Mouse (Mus musculus) neutrophil, adult 5-6 weeks (primary cell): ENCODE measurements around the gene Rorb. TPM values are rescaled to one million over a fixed set of nuclear protein-coding genes. Genes with fewer than 3 reads are reported as not detected.

Experiments used
- ATAC-seq: fragments of 151-379, 151-347 bp; 2 replicates; pipeline ENCODE4 v1.8.0; 2017; ENCODE audit warnings: mild to moderate bottlenecking, moderate TSS enrichment; ENCODE audit not compliant: insufficient number of reproducible peaks, poor library complexity, low FRiP score, severe bottlenecking; ENCODE audit errors: extremely low read depth
- total RNA-seq: library from RNA; stranded (forward); fragments of 200-1000 nt; gene quantifications from 2 replicates; pipeline ENCODE4 v1.2.3, GENCODE M21; 2017

Gene Rorb
- total RNA-seq, 1 experiment from 2014 or later = under 0.01 TPM

GRCm38 (mm10) chr19:19034482-19035315, 76.3 kb downstream of the Rorb start:
- ATAC-seq = no peak

GRCm38 (mm10) chr19:19033974-19034373, 77.0 kb downstream of the Rorb start:
- no peak for ATAC-seq

GRCm38 (mm10) chr19:19005144-19005543, 105.9 kb downstream of the Rorb start:
- no peak for ATAC-seq

GRCm38 (mm10) chr19:19004023-19004656, 106.9 kb downstream of the Rorb start:
- ATAC-seq = no peak

GRCm38 (mm10) chr19:18998966-18999365, 112.0 kb downstream of the Rorb start:
- ATAC-seq = no peak

- ATAC-seq = no peak
These were observed 113.3 kb downstream of the Rorb start for GRCm38 (mm10) chr19:18997711-18998110.

- ATAC-seq = no peak
These were observed 131.0 kb downstream of the Rorb start for GRCm38 (mm10) chr19:18979996-18980395.

- no peak for ATAC-seq
These were observed 136.0 kb downstream of the Rorb start for GRCm38 (mm10) chr19:18974796-18975660.

GRCm38 (mm10) chr19:18969386-18969785, 141.6 kb downstream of the Rorb start:
- no peak for ATAC-seq

- ATAC-seq = no peak
These were observed 143.7 kb downstream of the Rorb start for GRCm38 (mm10) chr19:18967307-18967706.

- ATAC-seq = no peak
These were observed 151.1 kb downstream of the Rorb start for GRCm38 (mm10) chr19:18959862-18960261.

- ATAC-seq = no peak
These were observed 158.2 kb downstream of the Rorb start for GRCm38 (mm10) chr19:18952806-18953205.

GRCm38 (mm10) chr19:18947193-18947592, 163.8 kb downstream of the Rorb start:
- no peak for ATAC-seq

- ATAC-seq = no peak
These were observed 165.7 kb downstream of the Rorb start for GRCm38 (mm10) chr19:18945265-18945664.

GRCm38 (mm10) chr19:18941391-18941790, 169.6 kb downstream of the Rorb start:
- no peak for ATAC-seq

- no peak for ATAC-seq
These were observed 199.1 kb downstream of the Rorb start for GRCm38 (mm10) chr19:18911755-18912340.

GRCm38 (mm10) chr19:18909641-18910040, 201.4 kb downstream of the Rorb start:
- ATAC-seq = no peak

- ATAC-seq = no peak
These were observed 205.5 kb downstream of the Rorb start for GRCm38 (mm10) chr19:18905511-18905910.

- ATAC-seq = no peak
These were observed 208.3 kb downstream of the Rorb start for GRCm38 (mm10) chr19:18902694-18903067.
